Mouse (Mus musculus): ENCODE results near the gene Pdik1l. TPM values are rescaled to one million over a fixed set of nuclear protein-coding genes. Genes with fewer than 3 reads are reported as not detected.

Gene Pdik1l
- polyA plus RNA-seq, 1 experiment from 2014 or later: 19.3 TPM

GRCm38 (mm10) chr4:134251241-134252130, 36.2 kb downstream of the Pdik1l start:
- H3K4me1 ChIP-seq (replicated peaks; ENCODE audit: control insufficient read depth, insufficient read depth, low read length): peaks cover 48% of the 10 kb centered on the region
- under 1% methylated on average over 88 of the region's 91 CpGs for WGBS
- no peaks in the 10 kb centered on the region for H3K36me3 ChIP-seq (ENCODE audit: control insufficient read depth, insufficient read depth, low read length)
- peaks cover 87% of the 10 kb centered on the region for H3K27me3 ChIP-seq (replicated peaks; ENCODE audit: control insufficient read depth, insufficient read depth, low read length)
- no peaks in the 10 kb centered on the region for H3K9me3 ChIP-seq (ENCODE audit: control insufficient read depth, low read length)
- H3K4me2 ChIP-seq: peak overlapping the region; percentile 89
- peak overlapping the region; percentile 53 for H3K4me3 ChIP-seq (ENCODE audit: low read depth, low read length)
- DNase-seq (ENCODE audit: low spot score) (peak; percentile 69), ATAC-seq (replicated peaks; ENCODE audit: low FRiP score) (peak; percentile 47; the same call in 1 of the 2 replicates)
- no peak overlapping the region; the same call in 1 of the 2 replicates for H3K27ac ChIP-seq (ENCODE audit: low read depth, low read length)
- H3K9ac ChIP-seq (ENCODE audit: low read depth, low read length): peak overlapping the region; percentile 57

DNA sequence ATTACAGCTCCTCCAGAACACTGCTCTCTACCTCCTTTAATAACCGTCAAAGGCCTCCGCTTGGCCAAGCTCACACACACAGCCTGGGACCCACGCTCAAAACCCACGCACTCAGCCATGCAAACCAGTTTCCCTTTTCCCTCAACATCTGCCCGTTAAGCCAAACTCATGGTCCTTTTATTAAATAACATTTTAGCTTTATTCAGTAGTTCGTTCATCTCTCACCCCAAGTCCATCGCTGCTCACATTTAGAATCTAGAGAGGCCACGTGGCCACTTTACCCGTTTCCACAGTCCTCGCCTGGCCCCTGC, 36.8 kb downstream of the Pdik1l start:
- WGBS: 20% methylated on average over 10 of the region's 10 CpGs
- Histone ChIP-seq H3K4me3 (ENCODE audit: low read depth, low read length) (peak overlapping the region; percentile 53), H3K36me3 (ENCODE audit: control insufficient read depth, insufficient read depth, low read length) (no peaks in the 10 kb centered on the region), H3K9me3 (ENCODE audit: control insufficient read depth, low read length) (no peaks in the 10 kb centered on the region), H3K4me2 (peak overlapping the region; percentile 89), H3K27me3 (replicated peaks; ENCODE audit: control insufficient read depth, insufficient read depth, low read length) (peaks cover 92% of the 10 kb centered on the region), H3K4me1 (replicated peaks; ENCODE audit: control insufficient read depth, insufficient read depth, low read length) (peaks cover 42% of the 10 kb centered on the region), H3K27ac (ENCODE audit: low read depth, low read length) (no peak overlapping the region), H3K9ac (ENCODE audit: low read depth, low read length) (peak overlapping the region; percentile 57; the same call in 1 of the 2 replicates)
- ATAC-seq (replicated peaks; ENCODE audit: low FRiP score) (no peak), DNase-seq (ENCODE audit: low spot score) (no peak)

GRCm38 (mm10) chr4:134250116-134250929, 37.4 kb downstream of the Pdik1l start:
- peak overlapping the region; percentile 89 for H3K4me2 ChIP-seq
- 14% methylated on average over 27 of the region's 27 CpGs for WGBS
- peak; percentile 55 for DNase-seq (ENCODE audit: low spot score)
- H3K9ac ChIP-seq (ENCODE audit: low read depth, low read length): peak overlapping the region; percentile 56
- peaks cover 43% of the 10 kb centered on the region for H3K4me1 ChIP-seq (replicated peaks; ENCODE audit: control insufficient read depth, insufficient read depth, low read length)
- ATAC-seq (replicated peaks; ENCODE audit: low FRiP score): no peak
- H3K27ac ChIP-seq (ENCODE audit: low read depth, low read length): no peak overlapping the region
- H3K27me3 ChIP-seq (replicated peaks; ENCODE audit: control insufficient read depth, insufficient read depth, low read length): peaks cover 92% of the 10 kb centered on the region
- peak overlapping the region; percentile 53 for H3K4me3 ChIP-seq (ENCODE audit: low read depth, low read length)
- no peaks in the 10 kb centered on the region for H3K36me3 ChIP-seq (ENCODE audit: control insufficient read depth, insufficient read depth, low read length)
- H3K9me3 ChIP-seq (ENCODE audit: control insufficient read depth, low read length): no peaks in the 10 kb centered on the region

DNA sequence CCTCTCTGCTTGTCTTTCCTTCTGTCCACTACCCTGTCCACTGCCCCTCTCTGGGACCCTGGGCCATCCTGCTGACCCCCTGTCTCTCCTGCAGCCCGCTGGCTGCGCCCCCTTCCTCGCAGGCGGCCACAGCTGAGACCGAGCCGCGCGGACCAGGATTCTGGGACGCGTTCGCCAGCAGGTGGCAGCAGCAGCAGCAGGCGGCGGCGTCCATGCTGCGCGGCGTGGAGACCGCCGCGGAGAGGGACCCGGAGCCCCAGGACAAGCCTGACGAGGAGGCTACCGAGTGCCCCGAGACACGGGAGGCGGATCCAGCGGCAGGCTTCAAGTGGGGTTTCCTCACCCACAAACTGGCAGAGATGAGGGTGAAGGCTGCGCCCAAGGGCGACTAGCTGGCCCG, 38.0 kb downstream of the Pdik1l start:
- Histone ChIP-seq H3K9me3 (ENCODE audit: control insufficient read depth, low read length) (no peaks in the 10 kb centered on the region), H3K36me3 (ENCODE audit: control insufficient read depth, insufficient read depth, low read length) (no peaks in the 10 kb centered on the region), H3K4me2 (peak overlapping the region; percentile 73), H3K4me3 (ENCODE audit: low read depth, low read length) (peak overlapping the region; percentile 46), H3K4me1 (replicated peaks; ENCODE audit: control insufficient read depth, insufficient read depth, low read length) (peaks cover 41% of the 10 kb centered on the region), H3K9ac (ENCODE audit: low read depth, low read length) (peak overlapping the region; percentile 56), H3K27ac (ENCODE audit: low read depth, low read length) (no peak overlapping the region), H3K27me3 (replicated peaks; ENCODE audit: control insufficient read depth, insufficient read depth, low read length) (peaks cover 86% of the 10 kb centered on the region)
- 2% methylated on average over 30 of the region's 30 CpGs for WGBS
- ATAC-seq (replicated peaks; ENCODE audit: low FRiP score): peak; percentile 32
- peak; percentile 78 for DNase-seq (ENCODE audit: low spot score)

GRCm38 (mm10) chr4:134246719-134247258, 40.9 kb downstream of the Pdik1l start, which contains the start of gene Gm30191:
Gene Gm30191, plus strand, starts transcription at chr4:134246935.
- H3K27ac ChIP-seq (ENCODE audit: low read depth, low read length): no peak within 1 kb of the TSS
- no peaks in the 10 kb centered on the region for H3K9me3 ChIP-seq (ENCODE audit: control insufficient read depth, low read length)
- DNase-seq (ENCODE audit: low spot score) (no peak), ATAC-seq (replicated peaks; ENCODE audit: low FRiP score) (no peak)
- peak within 1 kb of the TSS; percentile 85 for H3K4me3 ChIP-seq (ENCODE audit: low read depth, low read length)
- 0 out of 2 replicates have a peak within 1 kb of the TSS, but pooled peaks have one; percentile 12 for H3K9ac ChIP-seq (ENCODE audit: low read depth, low read length)
- H3K4me1 ChIP-seq (replicated peaks; ENCODE audit: control insufficient read depth, insufficient read depth, low read length): peaks cover 35% of the 10 kb centered on the region
- peak within 1 kb of the TSS; percentile 69 for H3K4me2 ChIP-seq
- H3K36me3 ChIP-seq (ENCODE audit: control insufficient read depth, insufficient read depth, low read length): no peaks in the 10 kb centered on the region
- peaks cover 57% of the 10 kb centered on the region for H3K27me3 ChIP-seq (replicated peaks; ENCODE audit: control insufficient read depth, insufficient read depth, low read length)
- 71% methylated on average over 7 of the region's 7 CpGs for WGBS

- Histone ChIP-seq H3K27ac (ENCODE audit: low read depth, low read length) (no peak overlapping the region), H3K4me1 (replicated peaks; ENCODE audit: control insufficient read depth, insufficient read depth, low read length) (peaks cover 29% of the 10 kb centered on the region), H3K4me3 (ENCODE audit: low read depth, low read length) (no peak overlapping the region), H3K36me3 (ENCODE audit: control insufficient read depth, insufficient read depth, low read length) (no peaks in the 10 kb centered on the region), H3K27me3 (replicated peaks; ENCODE audit: control insufficient read depth, insufficient read depth, low read length) (peaks cover 52% of the 10 kb centered on the region), H3K4me2 (no peak overlapping the region), H3K9ac (ENCODE audit: low read depth, low read length) (no peak overlapping the region), H3K9me3 (ENCODE audit: control insufficient read depth, low read length) (no peaks in the 10 kb centered on the region)
- ATAC-seq (replicated peaks; ENCODE audit: low FRiP score) (no peak), DNase-seq (ENCODE audit: low spot score) (no peak)
- WGBS: 63% methylated on average over 4 of the region's 4 CpGs
Observed at GRCm38 (mm10) chr4:134246256-134246655, 41.4 kb downstream of the Pdik1l start.

- Histone ChIP-seq H3K36me3 (ENCODE audit: control insufficient read depth, insufficient read depth, low read length) (no peaks in the 10 kb centered on the region), H3K27me3 (replicated peaks; ENCODE audit: control insufficient read depth, insufficient read depth, low read length) (peaks cover 42% of the 10 kb centered on the region), H3K4me2 (peak within 1 kb of the TSS; percentile 69), H3K9ac (ENCODE audit: low read depth, low read length) (peak within 1 kb of the TSS; percentile 85), H3K9me3 (ENCODE audit: control insufficient read depth, low read length) (no peaks in the 10 kb centered on the region), H3K27ac (ENCODE audit: low read depth, low read length) (no peak within 1 kb of the TSS), H3K4me3 (ENCODE audit: low read depth, low read length) (peak within 1 kb of the TSS; percentile 85), H3K4me1 (replicated peaks; ENCODE audit: control insufficient read depth, insufficient read depth, low read length) (peaks cover 22% of the 10 kb centered on the region)
- DNase-seq (ENCODE audit: low spot score) (peak; percentile 96), ATAC-seq (replicated peaks; ENCODE audit: low FRiP score) (peak; percentile 75)
- WGBS: under 1% methylated on average over 60 of the region's 60 CpGs
Observed at GRCm38 (mm10) chr4:134245148-134245843, 42.4 kb downstream of the Pdik1l start, which contains the start of gene Zfp593. Gene Zfp593, minus strand, starts transcription at chr4:134245592.

Measured in liver, embryonic 11.5 days (tissue).